Mouse (Mus musculus) common myeloid progenitor, adult 5-6 weeks (primary cell): ENCODE measurements around the gene Slc43a1. TPM values are rescaled to one million over a fixed set of nuclear protein-coding genes. Genes with fewer than 3 reads are reported as not detected.
A peak's percentile ranks its signal among the peaks of the same experiment; 100 is the strongest.

ENCODE experiments used
- ATAC-seq: replicated peaks from 2 replicates; pipeline ENCODE4 v1.8.0; 2016; ENCODE audit warnings: low read depth, mild to moderate bottlenecking, moderate TSS enrichment, inconsistent platforms; ENCODE audit not compliant: poor library complexity, severe bottlenecking
- total RNA-seq: library from RNA; stranded (forward); fragments of 200-1000, 187-1606 nt; gene quantifications from 2 replicates; pipeline ENCODE4 v1.2.3, GENCODE M21; 2017

Gene Slc43a1
- total RNA-seq, 1 experiment from 2014 or later, result 21.0 TPM

- peak; percentile 92 for ATAC-seq
These were observed 12.0 kb upstream of the Slc43a1 start, which contains the start of gene Timm10 for GRCm38 (mm10) chr2:84826488-84827282. Gene Timm10 (plus strand): TSS chr2:84826997.

- ATAC-seq, result peak; percentile 30; the same call in 1 of the 2 replicates
These were observed 11.2 kb upstream of the Slc43a1 start for GRCm38 (mm10) chr2:84827283-84827920.

- peak; percentile 62 for ATAC-seq
These were observed 6.8 kb upstream of the Slc43a1 start for GRCm38 (mm10) chr2:84831666-84832391.

GRCm38 (mm10) chr2:84837107-84837506 is 1.5 kb upstream of the Slc43a1 start:
- ATAC-seq, result no peak

- no peak for ATAC-seq
These were observed 645 bp upstream of the Slc43a1 start for GRCm38 (mm10) chr2:84837817-84838592.

GRCm38 (mm10) chr2:84838993-84839980 is 637 bp downstream of the Slc43a1 start:
- ATAC-seq, result no peak

- ATAC-seq, result peak; percentile 73
These were observed 1.5 kb downstream of the Slc43a1 start for GRCm38 (mm10) chr2:84840016-84840747.

- peak; percentile 16 for ATAC-seq
These were observed 2.3 kb downstream of the Slc43a1 start for GRCm38 (mm10) chr2:84840748-84841563.

- peak; percentile 57 for ATAC-seq
These were observed 3.3 kb downstream of the Slc43a1 start for GRCm38 (mm10) chr2:84841905-84842304.

GRCm38 (mm10) chr2:84843654-84844053 is 5.0 kb downstream of the Slc43a1 start:
- no peak for ATAC-seq

- ATAC-seq, result no peak
These were observed 6.6 kb downstream of the Slc43a1 start for GRCm38 (mm10) chr2:84845226-84845625.

- ATAC-seq, result no peak
These were observed 11.9 kb downstream of the Slc43a1 start for GRCm38 (mm10) chr2:84850407-84851129.

GRCm38 (mm10) chr2:84851130-84852040 is 12.7 kb downstream of the Slc43a1 start:
- ATAC-seq, result no peak

- ATAC-seq, result peak; percentile 93
These were observed 17.1 kb downstream of the Slc43a1 start for GRCm38 (mm10) chr2:84855732-84856131.

GRCm38 (mm10) chr2:84858551-84858950 is 19.9 kb downstream of the Slc43a1 start:
- no peak for ATAC-seq
